15 mouse cellular contexts compared by ENCODE assay signal in the genomic region with DNA sequence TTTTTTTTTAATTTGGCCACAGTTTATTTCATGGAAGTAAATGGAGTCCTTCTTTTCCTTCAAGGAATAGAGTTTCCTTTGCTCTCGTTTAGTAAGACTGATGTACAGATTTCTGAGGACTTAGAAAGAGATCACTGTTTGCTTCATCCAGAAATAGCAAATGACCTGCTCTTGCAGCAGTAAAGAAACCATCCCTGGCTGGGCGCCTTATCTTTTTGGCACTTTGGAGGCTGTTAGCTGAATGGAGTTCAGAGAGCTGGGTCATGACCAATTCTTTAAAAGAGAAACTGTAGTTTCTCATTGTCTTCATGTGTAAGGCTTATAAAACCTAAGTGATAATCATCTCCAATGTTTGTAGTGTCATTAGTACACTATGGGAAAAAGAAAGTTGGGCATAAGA.
A peak's percentile ranks its signal among the peaks of the same experiment; 100 is the strongest.
DNase-seq lines count a peak whose midpoint lies in the region; ATAC-seq lines count a peak whose summit lies in the region.
"Had no signal": no experiment of that assay in that cellular context is flagged by ENCODE, and none has a peak within 500 bp of the region (broad histone marks: within the 10 kb centered on the region; RNA-seq: fewer than 3 reads in every experiment).

No protein-coding gene starts in this region.

- DNase-seq in cerebellum, adult 18-20 months = peak; percentile 7 to 10
- peak; percentile 20 for DNase-seq in left cerebral cortex, postnatal 4 days
- DNase-seq in left cerebral cortex, postnatal 14 days (ENCODE audit: low spot score in 2 of 2) = no peak
- peak; percentile 54 for DNase-seq in lung, postnatal 36 days
- no peak for DNase-seq in midbrain, embryonic 14.5 days
- DNase-seq: right cerebral cortex, adult 18-20 months had no signal

- peaks cover 10% of the 10 kb centered on the region for H3K4me1 ChIP-seq in heart, embryonic 11.5 days (ENCODE audit: control insufficient read depth, insufficient read depth, low read length)
- no peaks in the 10 kb centered on the region for H3K4me1 ChIP-seq in midbrain, embryonic 14.5 days (ENCODE audit: control insufficient read depth, insufficient read depth, low read length)
- H3K4me1 ChIP-seq: embryonic facial prominence, embryonic 12.5 days had no signal

- no peak for ATAC-seq in cerebellum, adult (ENCODE audit: insufficient number of reproducible peaks, low FRiP score, low TSS enrichment)
- ATAC-seq in heart, embryonic 11.5 days (replicated peaks; ENCODE audit: insufficient number of reproducible peaks, low FRiP score, low TSS enrichment) = no peak
- ATAC-seq in erythroid progenitor cell, adult 5-6 weeks (replicated peaks; ENCODE audit: low FRiP score, poor library complexity, severe bottlenecking) = no peak
- no peak for ATAC-seq in midbrain, embryonic 14.5 days (ENCODE audit: low FRiP score, low TSS enrichment)
- ATAC-seq: intestine, embryonic 16.5 days had no signal

- no peaks in the 10 kb centered on the region for H3K27me3 ChIP-seq in heart, embryonic 11.5 days (ENCODE audit: control insufficient read depth, insufficient read depth, low read length)
- H3K27me3 ChIP-seq in midbrain, embryonic 14.5 days (ENCODE audit: control insufficient read depth, insufficient read depth, low read length) = no peaks in the 10 kb centered on the region
- H3K27me3 ChIP-seq: embryonic facial prominence, embryonic 12.5 days had no signal

- no peaks in the 10 kb centered on the region for H3K9me3 ChIP-seq in heart, embryonic 11.5 days (replicated peaks; ENCODE audit: control insufficient read depth, low read length)
- no peaks in the 10 kb centered on the region for H3K9me3 ChIP-seq in midbrain, embryonic 14.5 days (ENCODE audit: control insufficient read depth, low read length)
- H3K9me3 ChIP-seq: embryonic facial prominence, embryonic 12.5 days; limb, embryonic 10.5 days had no signal

- 14% methylated on average over 2 of the region's 2 CpGs for WGBS in heart, embryonic 11.5 days (ENCODE audit: insufficient replicate concordance)
- WGBS in midbrain, embryonic 14.5 days = 88% methylated on average over 2 of the region's 2 CpGs

- peak overlapping the region; percentile 7; the same call in 1 of the 2 replicates for H3K27ac ChIP-seq in heart, embryonic 11.5 days (ENCODE audit: low read depth, low read length)
- H3K27ac ChIP-seq in midbrain, embryonic 14.5 days (replicated peaks; ENCODE audit: low read depth, low read length) = no peak overlapping the region
- H3K27ac ChIP-seq: embryonic facial prominence, embryonic 12.5 days; limb, embryonic 10.5 days; macrophage; stomach, postnatal 0 days had no signal

- H3K9ac ChIP-seq in heart, embryonic 11.5 days (ENCODE audit: low read depth, low read length) = no peak overlapping the region
- H3K9ac ChIP-seq in midbrain, embryonic 14.5 days (replicated peaks; ENCODE audit: low read length) = no peak overlapping the region
- H3K9ac ChIP-seq: embryonic facial prominence, embryonic 12.5 days had no signal

- no peak overlapping the region for H3K4me3 ChIP-seq in heart, embryonic 11.5 days (ENCODE audit: low read depth, low read length)
- H3K4me3 ChIP-seq in midbrain, embryonic 14.5 days (replicated peaks; ENCODE audit: low read depth, low read length) = no peak overlapping the region
- H3K4me3 ChIP-seq: embryonic facial prominence, embryonic 12.5 days; limb, embryonic 10.5 days; myocyte had no signal

- intact Hi-C loops in left cerebral cortex, postnatal 4 days (cut with DNase I) = no loop called here
- intact Hi-C loops in left cerebral cortex, postnatal 14 days (cut with DNase I) = no loop called here

- H3K4me2 ChIP-seq in heart, embryonic 11.5 days = 0 out of 2 replicates have a peak overlapping the region, but pooled peaks have one; percentile 2
- H3K4me2 ChIP-seq in midbrain, embryonic 14.5 days (ENCODE audit: low read length) = no peak overlapping the region
- H3K4me2 ChIP-seq: embryonic facial prominence, embryonic 12.5 days had no signal

- no peaks in the 10 kb centered on the region for H3K36me3 ChIP-seq in heart, embryonic 11.5 days (ENCODE audit: control insufficient read depth, insufficient read depth, low read length)
- no peaks in the 10 kb centered on the region for H3K36me3 ChIP-seq in midbrain, embryonic 14.5 days (ENCODE audit: control insufficient read depth, insufficient read depth, low read length)
- H3K36me3 ChIP-seq: embryonic facial prominence, embryonic 12.5 days; limb, embryonic 10.5 days had no signal

Comparison
In these comparisons a context has a peak if more than half of its experiments do, and no peak if none do; other contexts are left out.
1. DNase-seq: peak in cerebellum, adult 18-20 months (2 of 2), left cerebral cortex, postnatal 4 days (single experiment) and lung, postnatal 36 days (single experiment); none in left cerebral cortex, postnatal 14 days (0 of 2) and midbrain, embryonic 14.5 days (single experiment).